Mouse (Mus musculus): Measurements from ENCODE around the gene Slc9a7.

The Slc9a7 gene

GRCm38 (mm10) chrX:20164984-20165383 is 126.6 kb downstream of the Slc9a7 start:
- in situ Hi-C loops (cut with MboI; ENCODE audit: low pct_unique_long_range_greater_than_20kb in 1 of 2, low sequenced_read_pairs in 2 of 2, unreplicated experiment in 1 of 2) = loop anchor here (25.0 kb wide), 3 partner anchors 153 to 397 kb away; no protein-coding TSS in a partner anchor

DNA sequence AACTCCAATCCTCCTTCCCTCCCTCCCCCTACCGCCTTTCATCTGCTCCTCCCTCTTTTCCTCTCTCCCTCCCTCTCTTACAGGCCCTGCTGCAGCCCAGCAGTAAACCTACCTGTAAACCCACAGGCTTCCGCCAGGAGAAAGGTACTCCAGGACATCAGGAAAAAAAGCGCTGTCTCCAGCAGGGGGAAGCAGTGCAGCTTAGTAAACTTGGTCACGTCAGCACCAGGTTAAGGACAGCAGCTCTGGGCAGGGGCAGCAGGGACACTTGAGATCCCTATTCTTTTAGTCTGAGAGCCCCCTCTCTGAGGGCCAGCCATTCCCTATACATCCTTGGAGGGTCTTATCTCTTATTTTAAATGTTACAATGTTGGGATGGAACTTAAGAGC is 129.3 kb downstream of the Slc9a7 start:
- in situ Hi-C loops (cut with MboI; ENCODE audit: low pct_unique_long_range_greater_than_20kb in 1 of 2, low sequenced_read_pairs in 2 of 2, unreplicated experiment in 1 of 2) = loop anchor here (25.0 kb wide), 3 partner anchors 150 to 400 kb away; no protein-coding TSS in a partner anchor

DNA sequence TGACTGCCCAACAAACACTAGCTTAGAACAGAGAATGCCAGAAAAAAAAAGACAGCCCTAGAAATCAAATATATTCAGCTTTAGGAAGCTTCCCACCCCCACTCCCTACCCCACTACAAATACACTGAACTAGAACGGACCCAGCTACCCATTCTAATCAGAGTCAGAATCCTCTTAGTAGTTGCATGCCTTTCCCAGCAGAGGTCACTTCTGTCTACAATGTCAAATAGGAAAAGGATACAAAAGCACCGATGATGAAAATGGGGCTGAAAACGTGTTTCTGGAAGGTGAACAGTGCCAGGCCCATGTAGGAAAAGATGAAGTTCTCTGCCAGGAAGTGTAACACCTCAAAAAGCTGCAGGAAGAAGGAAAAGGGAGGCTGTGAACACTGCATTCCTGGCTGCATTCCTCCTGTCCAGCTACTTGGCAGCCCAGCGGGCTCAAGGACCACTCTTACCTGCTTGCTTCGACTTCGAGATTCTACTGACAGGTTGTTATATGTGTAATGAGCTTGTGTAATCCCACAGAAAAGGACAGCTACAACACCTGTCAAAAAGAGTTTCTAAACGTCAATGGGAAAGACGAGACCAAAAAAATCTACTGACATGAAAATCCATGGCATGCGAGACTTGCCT is 129.8 kb downstream of the Slc9a7 start:
- in situ Hi-C loops (cut with MboI; ENCODE audit: low pct_unique_long_range_greater_than_20kb in 1 of 2, low sequenced_read_pairs in 2 of 2, unreplicated experiment in 1 of 2) = loop anchor here (25.0 kb wide), 3 partner anchors 150 to 400 kb away; no protein-coding TSS in a partner anchor

- in situ Hi-C loops (cut with MboI; ENCODE audit: low pct_unique_long_range_greater_than_20kb in 1 of 2, low sequenced_read_pairs in 2 of 2, unreplicated experiment in 1 of 2) = loop anchor here (25.0 kb wide), 3 partner anchors 148 to 402 kb away; no protein-coding TSS in a partner anchor
Measured at GRCm38 (mm10) chrX:20160301-20160700, 131.3 kb downstream of the Slc9a7 start.

DNA sequence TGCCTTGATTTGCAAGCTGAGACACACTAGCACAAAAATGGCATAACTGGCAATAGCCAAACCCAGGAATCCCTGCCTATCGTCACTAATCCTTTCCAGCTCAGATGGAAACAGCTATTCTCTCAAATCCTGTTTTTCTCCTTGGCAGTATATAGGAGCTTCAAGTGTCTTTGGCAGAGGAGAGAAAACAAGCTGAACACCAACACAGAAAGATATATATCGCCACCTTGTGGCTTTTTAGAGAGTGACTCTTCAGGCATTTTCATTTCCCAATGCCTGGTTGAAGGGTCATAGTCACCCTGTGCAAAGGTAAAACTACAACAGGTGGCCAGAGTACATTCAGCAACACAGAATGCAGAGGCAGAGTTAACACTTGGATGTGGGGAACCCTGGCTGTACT is 134.1 kb downstream of the Slc9a7 start:
- in situ Hi-C loops (cut with MboI; ENCODE audit: low pct_unique_long_range_greater_than_20kb in 1 of 2, low sequenced_read_pairs in 2 of 2, unreplicated experiment in 1 of 2) = loop anchor here (25.0 kb wide), 3 partner anchors 145 to 405 kb away; no protein-coding TSS in a partner anchor

GRCm38 (mm10) chrX:20129466-20129865 is 162.1 kb downstream of the Slc9a7 start:
- in situ Hi-C loops (cut with MboI; ENCODE audit: low pct_unique_long_range_greater_than_20kb in 1 of 2, low sequenced_read_pairs in 2 of 2, unreplicated experiment in 1 of 2) = no loop called here

GRCm38 (mm10) chrX:20128951-20129350 is 162.7 kb downstream of the Slc9a7 start:
- in situ Hi-C loops (cut with MboI; ENCODE audit: low pct_unique_long_range_greater_than_20kb in 1 of 2, low sequenced_read_pairs in 2 of 2, unreplicated experiment in 1 of 2) = no loop called here

DNA sequence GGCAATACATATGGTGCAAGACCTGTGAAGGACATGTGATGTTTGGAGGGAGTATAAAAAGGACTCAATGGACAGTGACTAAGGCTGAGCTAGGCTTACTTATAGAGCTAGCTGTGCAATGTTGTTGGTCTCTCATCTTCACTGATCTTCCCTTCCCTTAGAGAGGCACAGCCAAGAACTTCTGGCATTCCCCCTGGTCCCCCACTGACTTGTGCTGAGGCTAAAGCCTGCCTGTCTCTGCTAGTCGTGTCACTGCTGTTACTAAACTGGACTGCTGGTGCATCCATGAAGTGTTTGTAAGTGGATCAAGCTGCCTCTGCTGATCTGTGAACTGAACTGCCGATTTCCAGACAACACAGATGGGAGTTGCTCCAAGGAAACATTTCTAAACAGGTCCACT is 166.1 kb downstream of the Slc9a7 start:
- in situ Hi-C loops (cut with MboI; ENCODE audit: low pct_unique_long_range_greater_than_20kb in 1 of 2, low sequenced_read_pairs in 2 of 2, unreplicated experiment in 1 of 2) = no loop called here

- in situ Hi-C loops (cut with MboI; ENCODE audit: low pct_unique_long_range_greater_than_20kb in 1 of 2, low sequenced_read_pairs in 2 of 2, unreplicated experiment in 1 of 2) = no loop called here
Measured at GRCm38 (mm10) chrX:20117717-20118116, 173.9 kb downstream of the Slc9a7 start.

GRCm38 (mm10) chrX:20070196-20070595 is 221.4 kb downstream of the Slc9a7 start:
- in situ Hi-C loops (cut with MboI; ENCODE audit: low pct_unique_long_range_greater_than_20kb in 1 of 2, low sequenced_read_pairs in 2 of 2, unreplicated experiment in 1 of 2) = no loop called here

GRCm38 (mm10) chrX:20066636-20067035 is 225.0 kb downstream of the Slc9a7 start:
- in situ Hi-C loops (cut with MboI; ENCODE audit: low pct_unique_long_range_greater_than_20kb in 1 of 2, low sequenced_read_pairs in 2 of 2, unreplicated experiment in 1 of 2) = no loop called here

DNA sequence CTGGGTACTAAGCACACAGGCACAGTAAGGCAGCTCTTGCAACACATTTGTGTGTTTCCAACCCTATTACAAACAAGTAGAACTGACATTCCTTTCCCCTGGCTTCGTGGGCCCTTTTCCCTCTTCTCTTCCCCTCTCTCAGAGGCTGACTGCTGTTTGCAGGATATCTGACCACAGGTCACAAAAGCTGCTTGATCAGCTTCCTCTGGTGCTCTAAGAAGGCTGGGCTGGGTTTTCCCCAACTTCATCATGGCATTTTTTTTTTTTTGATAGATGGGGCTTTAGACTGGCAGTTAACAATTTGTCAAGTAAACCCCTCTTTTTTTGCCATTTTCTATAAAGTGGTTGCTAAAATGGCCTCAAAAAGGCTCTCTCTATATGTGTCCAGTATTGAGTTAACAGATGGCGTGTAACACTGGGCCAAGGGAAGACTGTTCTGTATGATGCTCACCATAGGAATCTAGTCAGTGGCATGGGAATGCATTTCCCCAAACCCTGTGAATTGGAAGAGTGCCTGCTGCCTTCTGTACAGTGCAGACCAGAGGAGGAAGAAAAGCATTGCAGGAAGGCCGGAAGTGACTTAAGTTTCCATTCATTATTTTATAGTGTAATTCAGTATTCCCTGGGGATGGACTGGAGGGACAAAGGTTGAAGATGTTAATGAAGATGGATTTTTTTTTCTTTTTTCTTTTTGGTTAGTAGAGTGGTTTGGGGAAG is 229.7 kb downstream of the Slc9a7 start:
- in situ Hi-C loops (cut with MboI; ENCODE audit: low pct_unique_long_range_greater_than_20kb in 1 of 2, low sequenced_read_pairs in 2 of 2, unreplicated experiment in 1 of 2) = no loop called here

DNA sequence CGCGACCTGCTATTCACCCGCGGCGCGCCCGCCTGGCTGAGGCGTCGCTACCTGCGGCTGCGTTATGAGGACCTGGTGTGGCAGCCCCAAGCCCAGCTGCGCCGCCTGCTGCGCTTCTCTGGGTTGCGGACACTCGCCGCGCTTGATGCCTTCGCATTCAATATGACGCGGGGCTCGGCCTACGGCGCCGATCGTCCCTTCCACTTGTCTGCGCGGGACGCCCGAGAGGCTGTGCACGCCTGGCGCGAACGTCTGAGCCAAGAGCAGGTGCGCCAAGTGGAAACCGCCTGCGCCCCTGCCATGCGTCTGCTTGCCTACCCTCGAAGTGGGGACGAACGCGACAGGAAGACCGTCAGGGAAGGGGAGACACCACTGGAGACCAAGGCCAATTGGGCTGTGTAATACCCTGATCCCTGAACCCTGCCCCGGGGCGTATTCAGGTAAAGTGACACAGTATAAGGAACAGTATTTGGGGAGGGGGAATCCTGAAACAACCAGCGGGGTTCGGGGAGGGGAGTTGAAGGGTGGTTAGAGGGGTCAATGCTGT is 230.8 kb downstream of the Slc9a7 start:
- in situ Hi-C loops (cut with MboI; ENCODE audit: low pct_unique_long_range_greater_than_20kb in 1 of 2, low sequenced_read_pairs in 2 of 2, unreplicated experiment in 1 of 2) = no loop called here

- in situ Hi-C loops (cut with MboI; ENCODE audit: low pct_unique_long_range_greater_than_20kb in 1 of 2, low sequenced_read_pairs in 2 of 2, unreplicated experiment in 1 of 2) = no loop called here
Measured at GRCm38 (mm10) chrX:20060096-20060768, 231.4 kb downstream of the Slc9a7 start.

- in situ Hi-C loops (cut with MboI; ENCODE audit: low pct_unique_long_range_greater_than_20kb in 1 of 2, low sequenced_read_pairs in 2 of 2, unreplicated experiment in 1 of 2) = no loop called here
Measured at GRCm38 (mm10) chrX:20059381-20059971, 232.1 kb downstream of the Slc9a7 start, which contains the start of gene Chst7. Gene Chst7, plus strand, starts transcription at chrX:20059560.

Measured in mouse embryonic stem cell (cell line).